Mouse (Mus musculus) lung, adult 2 months (tissue): ENCODE data around the gene Rad54l2.

ENCODE experiments used
- CTCF ChIP-seq: fragments of 200-500 bp; IDR thresholded peaks from 2 replicates; pipeline ENCODE4 v1.5.1; 2011; ENCODE audit warnings: mild to moderate bottlenecking, low read length, control low read depth; ENCODE audit not compliant: insufficient read depth
- POLR2A ChIP-seq: fragments of 200-500 bp; IDR thresholded peaks from 2 replicates; pipeline ENCODE4 v1.6.1; 2011; ENCODE audit warnings: low read depth, mild to moderate bottlenecking, control low read depth, low read length, borderline replicate concordance; ENCODE audit errors: extremely low read depth

- TF ChIP-seq CTCF (no peak), POLR2A (no peak)
Observed at GRCm38 (mm10) chr9:106819201-106819600, 30.2 kb upstream of the Rad54l2 start.
